Mouse (Mus musculus): ENCODE data around the gene Spaar.

Gene Spaar

DNA sequence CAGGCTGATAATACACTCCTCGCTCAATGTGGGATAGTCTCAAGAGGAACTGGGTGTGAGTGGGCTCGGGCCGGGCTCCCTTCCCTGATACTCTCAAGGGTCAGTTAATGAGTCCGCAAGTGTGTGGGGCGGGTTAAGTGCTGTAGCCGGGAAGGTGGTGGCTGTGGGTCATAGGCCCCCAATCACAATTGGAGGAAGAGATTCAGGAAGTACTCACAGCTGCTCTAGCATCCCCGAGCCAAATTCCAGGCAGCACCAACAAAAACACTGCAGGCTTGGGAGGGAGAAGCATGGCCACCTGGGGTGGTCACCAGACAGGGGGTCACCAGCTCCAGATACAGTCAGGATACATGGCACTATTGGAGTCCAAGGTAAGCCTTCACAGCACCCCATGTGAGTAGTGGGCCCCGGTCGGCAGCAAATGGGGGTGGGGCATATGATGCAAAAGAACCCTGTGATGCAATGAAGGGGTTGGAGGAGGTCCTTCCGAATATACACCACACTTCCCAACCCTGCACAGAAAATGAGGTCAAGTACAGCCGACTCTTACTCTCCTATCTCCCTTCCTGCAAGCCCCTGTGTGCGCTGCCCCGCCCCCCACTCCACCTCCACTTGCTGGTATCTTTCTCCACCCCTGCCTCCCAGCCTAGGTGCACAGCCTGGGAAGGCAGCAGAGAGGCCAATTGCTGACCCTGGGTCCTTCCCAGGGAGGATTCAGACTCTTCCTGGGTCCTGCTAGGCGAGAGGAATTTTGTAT is at the start of gene Spaar:
Gene Spaar (plus strand): TSS at position 241 of the 757 bp plus-strand sequence.
- DNase-seq, result no peak

DNA sequence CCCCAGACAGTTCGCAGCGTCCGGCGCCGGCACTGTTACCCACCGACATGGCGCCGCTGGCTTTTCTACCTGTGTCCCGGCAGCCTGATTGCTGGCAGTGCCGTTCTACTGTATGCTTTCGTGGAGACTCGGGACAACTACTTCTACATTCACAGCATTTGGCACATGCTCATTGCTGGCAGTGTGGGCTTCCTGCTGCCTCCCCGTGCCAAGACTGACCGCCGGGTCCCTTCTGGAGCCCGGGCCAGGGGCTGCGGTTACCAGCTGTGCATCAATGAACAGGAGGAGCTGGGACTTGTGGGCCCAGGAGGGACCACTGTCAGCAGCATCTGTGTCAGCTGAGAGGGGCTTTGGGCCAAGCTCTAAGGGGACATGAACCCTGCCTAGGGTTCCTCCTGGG is 39.8 kb upstream of the Spaar start:
- no peak for DNase-seq

DNA sequence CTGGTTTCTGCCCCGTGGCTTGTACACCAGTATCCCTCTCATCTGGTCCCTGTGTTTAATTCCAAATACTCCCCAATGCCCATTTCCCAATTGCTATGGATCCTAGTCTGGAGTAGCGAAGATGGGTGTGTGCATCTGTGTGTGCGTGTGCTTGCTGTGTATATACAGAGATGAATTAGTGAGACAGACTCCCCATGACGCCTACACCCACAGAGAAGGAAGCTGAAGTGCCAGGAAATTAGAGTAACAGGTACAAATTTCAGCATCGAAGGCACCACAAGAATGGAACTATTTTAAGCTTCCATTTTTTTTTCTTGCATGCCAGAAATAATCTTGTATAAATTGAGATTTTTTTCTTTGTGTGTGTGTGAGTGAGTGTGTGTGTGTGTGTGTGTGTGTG is 38.8 kb upstream of the Spaar start:
- no peak for DNase-seq

DNA sequence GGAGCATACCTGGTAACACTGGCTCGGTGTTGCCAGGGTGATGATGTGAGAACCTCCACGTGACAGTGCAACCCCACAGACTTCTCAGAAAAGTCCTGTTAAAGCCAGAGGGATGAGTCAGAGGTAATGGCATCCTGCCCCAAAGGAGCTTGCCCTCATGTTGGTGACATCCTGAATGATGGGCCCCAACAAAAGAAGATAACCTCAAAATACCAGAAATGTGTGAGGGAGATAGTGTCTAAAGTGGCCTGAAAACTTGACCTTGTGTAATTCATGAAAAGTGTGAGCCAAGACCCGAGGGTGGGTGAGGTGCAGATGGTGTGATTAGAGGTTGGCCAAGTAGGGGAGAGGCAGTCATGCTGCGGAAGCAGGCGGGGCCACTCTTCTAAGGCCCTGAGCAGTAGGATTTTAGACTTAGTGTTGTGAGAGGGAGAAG is 36.0 kb upstream of the Spaar start:
- DNase-seq, result no peak

DNA sequence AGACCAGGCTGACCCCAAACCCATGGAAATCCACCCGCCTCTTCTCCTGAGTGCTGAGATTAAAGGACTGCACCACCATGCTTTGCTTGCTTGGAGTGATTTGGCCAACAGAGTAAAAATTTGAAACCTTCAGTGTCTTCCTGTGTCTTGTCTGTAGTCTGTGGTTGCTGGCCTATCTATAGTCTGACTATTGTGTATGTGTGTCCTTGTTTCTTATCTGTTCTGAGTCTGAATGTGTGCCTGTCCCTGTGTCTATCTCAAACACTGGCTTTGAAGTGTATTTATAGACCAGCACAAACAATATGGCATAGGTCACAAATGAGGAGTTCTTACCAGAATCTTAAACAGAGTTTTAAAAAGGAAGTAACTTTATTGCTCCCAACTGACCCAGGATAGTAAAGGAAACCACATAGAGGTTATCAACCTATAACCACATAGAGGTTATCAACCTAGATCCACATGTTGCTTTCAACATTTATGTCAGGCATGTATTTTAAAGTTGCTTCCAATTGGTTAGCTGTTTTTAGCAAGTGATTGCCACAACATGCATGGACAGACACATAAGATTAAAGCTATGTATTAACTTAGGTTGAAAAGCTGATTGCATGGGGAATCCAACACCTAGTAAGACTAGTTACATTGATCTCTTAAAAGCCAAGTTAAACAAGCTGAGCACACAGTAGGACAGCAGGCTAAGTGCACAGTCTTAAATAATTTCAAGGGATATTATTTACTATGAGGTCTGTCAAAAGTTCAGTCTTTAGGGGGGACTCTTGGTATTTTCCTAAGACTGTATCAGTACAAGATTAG is 35.2 kb upstream of the Spaar start:
- DNase-seq, result no peak

DNA sequence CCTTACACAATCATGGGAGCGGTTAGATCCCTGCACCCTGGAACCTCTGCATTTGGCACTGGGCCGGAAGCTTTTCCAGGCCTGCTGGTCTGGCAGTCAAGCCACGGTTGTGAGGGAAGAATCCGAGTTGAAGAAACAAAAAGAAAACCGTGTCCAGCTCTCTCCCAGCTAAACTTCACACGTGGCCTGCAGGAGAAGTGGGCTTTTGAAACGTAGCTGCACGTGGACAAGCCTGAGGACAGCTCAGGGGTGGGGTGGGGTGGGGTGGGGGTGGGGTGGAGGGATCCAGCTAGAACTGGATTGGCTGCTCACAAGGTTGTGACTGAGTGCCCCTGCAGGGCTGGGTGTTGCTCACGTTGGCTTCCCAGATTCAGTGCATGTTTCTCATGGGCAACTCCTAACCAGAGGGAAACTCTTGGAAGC is 34.6 kb upstream of the Spaar start:
- DNase-seq, result peak; percentile 24

DNA sequence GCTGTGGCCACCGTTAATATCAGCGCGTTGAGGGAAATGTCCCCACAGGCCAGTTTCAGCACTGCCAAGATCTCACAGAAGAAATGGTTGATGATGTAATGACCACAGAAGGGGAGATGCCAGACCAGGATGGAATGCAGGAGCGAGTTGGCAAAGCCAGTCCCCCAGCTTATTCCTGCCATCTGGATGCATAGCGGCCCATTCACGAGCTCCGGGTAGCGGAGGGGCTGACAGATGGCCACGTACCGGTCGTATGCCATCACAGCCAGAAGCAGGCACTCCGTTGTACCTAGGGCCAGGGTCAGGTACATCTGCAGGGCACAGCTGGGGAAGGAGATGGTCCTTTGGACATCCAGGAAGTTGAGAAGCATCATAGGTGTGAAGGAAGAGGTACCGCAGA is 33.3 kb upstream of the Spaar start:
- DNase-seq, result no peak

DNA sequence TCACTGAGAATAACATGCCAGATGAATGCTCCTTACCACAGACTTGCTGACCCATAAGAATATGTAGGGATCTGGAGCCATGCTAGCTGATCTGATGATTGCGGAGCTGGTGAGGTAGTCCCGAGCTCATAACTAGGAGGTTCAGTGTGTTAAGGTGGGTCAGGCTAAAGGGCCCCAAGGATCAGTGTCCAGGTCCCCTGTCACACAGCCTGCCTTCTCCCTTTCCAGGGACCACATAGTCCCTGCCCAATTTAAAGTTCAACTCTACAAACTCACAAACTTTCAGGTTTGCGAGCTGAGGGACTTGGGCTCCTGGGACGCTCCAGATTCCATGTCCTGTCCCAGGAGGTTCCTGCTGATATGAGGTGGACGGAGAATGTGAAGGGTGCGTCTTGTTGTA is 29.1 kb upstream of the Spaar start, which contains the start of gene Olfr70:
Gene Olfr70 (minus strand): TSS at position 101 of the 400 bp plus-strand sequence.
- DNase-seq, result no peak

DNA sequence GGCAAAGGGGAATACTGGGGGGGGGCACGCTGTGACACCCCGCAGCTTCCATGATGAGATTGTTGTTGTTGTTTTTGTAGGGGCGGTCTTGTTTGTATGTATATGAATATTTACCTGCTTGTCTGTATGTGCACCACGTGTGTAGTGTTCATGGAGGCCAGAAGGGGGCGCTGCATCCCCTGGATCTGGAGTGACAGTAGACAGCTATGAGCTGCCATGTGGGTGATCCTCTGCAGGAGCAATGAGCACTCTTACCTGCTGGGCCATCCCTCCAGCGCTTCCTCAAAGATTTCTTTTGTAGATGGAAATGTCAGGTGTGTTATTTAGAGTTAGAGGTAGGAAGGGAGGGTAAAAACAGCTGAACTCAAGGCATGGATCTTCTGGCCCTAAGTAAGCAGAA is 26.4 kb upstream of the Spaar start:
- DNase-seq, result no peak

DNA sequence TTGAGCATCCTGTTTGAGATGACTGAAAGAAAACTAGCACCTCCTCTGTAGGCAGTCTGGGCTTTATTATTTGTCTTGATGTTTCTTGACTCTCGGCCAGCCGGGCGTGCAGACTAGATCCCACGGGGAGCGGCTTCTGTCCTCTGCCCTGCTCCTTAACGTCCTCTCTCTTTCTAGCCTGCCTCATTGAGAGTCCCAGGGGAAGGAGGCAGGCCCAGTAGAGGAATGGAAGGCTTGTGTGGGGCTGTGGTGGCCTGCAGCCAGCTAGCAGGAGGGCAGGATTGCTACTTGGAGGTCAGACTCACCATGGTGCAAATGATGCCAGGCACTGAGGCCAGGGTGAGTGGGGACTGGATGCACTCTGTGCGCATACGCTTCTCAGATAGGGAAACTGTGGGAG is 26.0 kb upstream of the Spaar start:
- no peak for DNase-seq

DNA sequence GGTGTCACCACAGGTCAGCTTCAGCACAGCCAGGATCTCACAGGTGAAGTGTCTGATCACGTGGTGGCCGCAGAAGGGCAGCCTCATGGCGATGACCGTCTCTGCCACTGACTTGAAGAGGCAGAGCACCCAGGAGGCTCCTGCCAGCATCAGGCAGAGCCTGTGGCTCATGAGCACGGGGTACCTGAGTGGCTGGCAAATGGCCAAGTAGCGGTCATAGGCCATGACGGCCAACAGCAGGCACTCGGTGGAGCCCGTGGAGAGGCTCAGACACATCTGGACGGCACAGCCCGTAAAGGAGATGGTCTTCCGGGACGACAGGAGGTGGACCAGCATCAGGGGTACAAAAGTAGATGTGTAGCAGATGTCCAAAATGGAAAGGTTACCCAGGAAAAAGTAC is 23.8 kb upstream of the Spaar start:
- no peak for DNase-seq

DNA sequence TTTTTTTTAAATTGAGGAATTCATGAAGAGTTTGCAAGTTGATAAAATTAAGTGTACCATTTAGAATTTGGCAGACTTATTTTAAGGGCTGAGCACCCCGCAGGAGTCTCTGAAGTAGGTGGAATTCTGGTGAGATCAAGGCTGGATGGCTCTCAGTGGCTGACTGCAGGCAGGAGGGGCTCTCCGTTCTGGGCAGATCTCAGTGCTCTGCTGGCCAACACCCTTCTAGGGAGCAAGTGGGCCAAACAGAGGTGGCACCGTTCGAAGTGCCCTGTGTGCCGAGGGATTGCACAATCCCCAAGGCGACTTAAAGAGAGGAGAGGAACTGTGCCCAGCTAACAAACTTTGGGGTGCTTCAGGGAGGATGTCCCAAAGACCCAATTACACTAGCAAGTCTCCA is 20.0 kb upstream of the Spaar start, which contains the start of gene Olfr71:
Gene Olfr71 (minus strand): TSS at position 387 of the 400 bp plus-strand sequence.
- no peak for DNase-seq

DNA sequence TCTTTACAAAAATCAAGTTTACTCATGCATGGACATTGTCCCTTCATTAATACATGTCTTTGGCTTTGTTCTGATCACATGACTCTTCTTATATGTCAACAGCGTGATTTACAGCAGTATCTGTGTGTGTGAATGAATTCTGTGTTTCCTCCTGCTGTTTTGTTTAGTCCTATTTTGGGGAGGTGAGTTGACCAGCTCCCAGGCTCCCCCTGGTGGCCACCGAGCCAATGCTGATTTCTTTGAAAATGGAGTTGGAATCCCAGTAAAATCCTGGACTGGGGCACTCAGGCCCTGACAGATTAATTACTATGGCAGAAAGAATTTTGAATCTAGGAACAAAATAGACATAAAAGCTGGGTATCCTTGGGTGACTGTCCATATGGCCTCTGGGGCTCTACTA is 18.0 kb upstream of the Spaar start:
- DNase-seq, result peak; percentile 93

DNA sequence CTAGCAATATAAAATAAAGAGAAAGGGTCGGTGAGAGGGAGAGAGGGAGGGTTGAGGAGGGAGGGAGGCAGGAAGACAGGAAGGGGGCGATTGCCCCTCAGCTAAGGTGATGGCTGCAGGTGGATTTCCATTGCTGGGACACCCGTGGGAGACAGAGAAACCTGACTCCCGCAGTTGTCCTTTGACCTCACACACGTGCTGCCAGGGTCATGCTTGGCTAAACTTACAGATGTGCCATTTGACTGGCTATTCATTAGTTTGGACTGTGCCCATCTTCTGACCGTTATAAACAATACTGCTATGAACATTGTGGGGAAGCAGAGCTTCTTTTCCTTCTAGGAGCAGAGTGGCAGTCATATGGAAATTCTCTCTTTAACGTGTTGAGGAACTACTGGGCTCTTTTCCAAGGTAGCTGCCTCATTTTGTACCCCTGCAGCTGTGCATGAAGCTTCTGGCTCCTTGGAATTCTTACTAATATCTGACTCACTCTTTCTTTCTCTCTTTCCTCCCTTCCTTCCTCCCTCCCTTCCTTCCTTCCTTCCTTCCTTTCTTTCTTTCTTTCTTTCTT is 16.1 kb upstream of the Spaar start:
- DNase-seq, result no peak

DNA sequence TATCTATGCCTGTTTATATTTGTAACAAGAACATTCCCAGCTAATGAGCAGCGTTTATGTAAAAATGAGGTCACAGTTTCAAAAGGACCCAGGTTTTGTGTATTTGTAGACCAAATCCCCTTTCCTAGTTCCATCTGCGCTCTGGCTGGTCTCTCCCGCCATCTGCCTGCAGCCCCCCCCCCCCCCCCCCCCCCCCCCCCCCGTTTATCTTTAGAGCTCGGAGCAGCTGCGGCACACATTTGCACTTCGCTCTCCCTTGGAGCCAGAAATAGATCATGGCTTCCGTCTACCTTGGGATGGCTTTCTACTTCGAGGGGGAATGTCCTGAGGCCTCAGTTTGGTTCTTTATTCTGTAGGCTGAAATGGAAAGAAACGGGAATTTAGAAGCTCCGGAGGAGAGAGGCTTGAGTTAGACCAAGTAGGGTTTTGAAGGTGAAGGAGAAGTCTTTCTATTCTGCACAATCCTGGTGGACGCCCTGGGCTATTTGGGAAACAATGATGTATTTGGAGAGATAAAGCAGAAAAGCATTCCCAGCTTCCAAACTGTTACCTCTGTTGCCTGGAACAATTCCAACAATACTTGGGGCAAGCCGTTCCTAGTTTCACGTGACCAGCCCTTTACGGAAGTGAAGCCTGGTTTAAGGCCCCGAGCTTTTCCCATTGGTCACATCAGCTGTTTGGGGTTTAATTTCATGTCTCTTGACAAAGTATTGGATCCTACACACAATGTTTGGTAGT is 9.2 kb upstream of the Spaar start:
- DNase-seq, result no peak

DNA sequence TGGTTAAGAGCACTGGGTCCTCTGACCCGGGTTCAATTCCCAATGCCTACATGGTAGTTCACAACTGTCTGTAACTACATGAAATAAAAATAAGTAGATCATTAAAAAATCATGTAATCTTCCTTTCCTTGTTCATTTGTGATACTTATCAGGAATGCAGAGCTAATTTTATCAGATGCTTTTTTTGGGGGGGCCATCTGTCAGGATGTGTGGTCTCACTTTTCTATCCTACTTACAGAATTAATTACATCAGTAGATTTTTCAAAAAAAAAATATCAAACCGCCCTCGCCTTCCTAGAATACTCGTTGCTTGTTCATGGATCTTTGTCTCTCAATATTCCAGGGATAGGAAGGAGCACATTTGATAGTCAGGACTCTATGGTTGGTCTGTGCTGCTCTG is 7.6 kb upstream of the Spaar start:
- no peak for DNase-seq

DNA sequence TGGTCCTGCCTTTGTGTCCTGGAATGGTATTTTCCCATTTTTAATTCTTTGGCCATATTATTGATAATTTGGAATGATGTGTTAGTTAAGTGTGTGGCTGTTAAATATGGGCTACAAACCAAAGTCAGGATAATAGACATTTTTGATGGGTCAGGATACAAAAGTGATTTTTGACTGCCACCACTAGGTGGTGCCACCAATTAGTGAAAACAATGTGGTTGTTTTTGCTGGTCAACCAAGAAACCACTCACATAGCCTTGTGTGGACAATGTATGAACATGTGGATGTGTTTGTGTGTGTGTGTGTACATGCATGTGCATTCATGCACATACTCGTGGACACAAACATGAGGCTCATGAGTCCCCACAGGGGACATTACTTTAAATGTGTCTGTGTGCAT is 5.1 kb upstream of the Spaar start:
- DNase-seq, result no peak

DNA sequence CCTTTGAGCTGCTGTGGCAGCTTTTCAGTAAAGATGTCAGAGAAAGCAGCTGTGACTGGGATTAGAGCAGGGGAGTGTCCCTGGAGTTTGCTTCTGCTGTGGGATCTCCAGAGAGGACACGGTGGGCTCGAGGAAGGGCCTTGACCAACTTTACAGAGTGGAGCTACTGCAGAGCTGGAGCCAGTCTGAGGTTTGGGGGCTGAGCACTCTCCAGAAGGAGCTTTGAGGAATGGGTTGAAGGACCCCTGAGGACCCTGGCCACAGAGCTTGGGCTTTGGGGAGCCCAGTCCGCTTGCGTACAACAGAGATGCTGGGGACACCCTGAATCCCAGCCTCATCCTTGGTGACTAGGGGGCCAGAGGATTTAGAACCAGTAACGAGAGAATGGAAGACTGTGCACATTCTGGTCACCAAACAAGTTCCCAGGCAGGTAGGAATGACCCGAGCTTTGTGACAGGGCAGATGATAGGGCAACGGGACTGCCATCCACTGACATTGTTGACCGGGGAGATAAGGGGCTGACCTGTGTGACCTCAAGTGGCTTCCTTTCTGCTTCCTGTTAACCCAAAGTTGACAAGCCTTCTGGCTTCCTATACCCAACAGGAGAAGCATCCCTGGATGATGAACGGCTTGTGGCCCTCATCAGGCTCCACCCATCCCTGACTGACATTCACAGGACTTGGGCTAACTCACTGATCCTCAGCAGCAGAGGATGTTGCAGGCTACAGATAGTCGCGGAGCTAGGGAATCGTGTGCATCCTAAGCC is 3.4 kb upstream of the Spaar start:
- no peak for DNase-seq

DNA sequence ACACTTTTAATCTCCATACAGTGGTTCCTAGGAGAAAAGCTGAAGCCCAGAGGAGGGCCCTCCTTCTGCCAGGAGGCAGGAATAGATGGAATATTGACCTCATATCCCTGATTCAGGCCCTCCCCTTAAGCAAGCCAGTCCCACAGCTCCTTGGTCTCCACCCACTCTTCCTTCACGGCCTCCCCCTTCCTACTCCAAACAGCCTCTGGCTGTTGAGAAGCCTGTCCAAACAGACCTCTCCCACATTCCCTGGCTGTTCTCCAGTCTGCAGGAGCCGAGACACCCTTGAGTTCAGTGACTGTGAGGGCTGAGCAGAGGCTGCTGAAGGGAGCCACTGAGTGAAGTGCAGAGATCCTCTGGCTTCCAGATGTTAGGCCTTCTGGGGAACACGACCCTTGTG is 2.8 kb upstream of the Spaar start, which contains the start of gene Hrct1:
Gene Hrct1 (plus strand): TSS at position 194 of the 400 bp plus-strand sequence.
- DNase-seq, result no peak

DNA sequence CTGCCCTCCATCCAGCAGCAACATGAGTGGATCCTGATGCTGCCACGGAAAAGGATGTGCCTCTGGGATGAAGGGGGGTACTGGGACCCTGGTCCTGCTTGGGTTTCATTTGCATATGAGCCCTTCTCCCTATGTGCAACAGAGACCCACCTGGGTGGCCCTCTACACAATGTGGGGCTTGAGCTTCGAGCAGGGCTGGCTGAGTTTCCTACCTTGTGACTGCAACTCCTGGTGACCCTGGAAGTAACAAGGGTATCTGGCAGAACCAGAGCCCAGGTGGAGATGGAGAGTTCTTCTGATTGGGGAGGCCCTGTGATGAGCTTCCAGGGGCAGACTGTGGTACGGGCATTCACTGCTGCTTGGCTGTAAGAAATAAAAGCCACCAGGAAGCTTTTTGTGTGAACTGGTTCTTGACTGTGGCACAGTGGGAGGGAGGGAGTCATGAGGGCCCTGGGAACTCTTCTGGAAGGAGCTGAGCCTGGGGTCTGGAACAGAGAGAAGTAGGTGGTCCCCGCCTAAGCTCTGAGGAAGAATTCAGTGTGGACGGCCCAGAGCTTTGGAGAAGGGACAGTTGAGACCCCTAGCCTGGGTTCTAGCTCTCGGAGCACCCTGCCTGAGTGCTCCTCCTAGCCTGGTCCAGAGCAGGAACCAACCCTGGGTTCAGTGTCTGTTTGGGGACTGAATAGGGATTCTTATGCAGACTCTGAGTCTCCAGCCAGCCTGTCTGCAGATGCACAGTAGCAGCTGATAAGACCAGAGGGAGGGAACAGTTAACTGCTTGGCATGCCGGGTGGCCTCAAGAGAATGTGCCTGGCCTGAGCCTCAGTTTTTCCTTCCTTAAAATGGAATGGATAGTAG is 1.9 kb upstream of the Spaar start:
- DNase-seq, result no peak

DNA sequence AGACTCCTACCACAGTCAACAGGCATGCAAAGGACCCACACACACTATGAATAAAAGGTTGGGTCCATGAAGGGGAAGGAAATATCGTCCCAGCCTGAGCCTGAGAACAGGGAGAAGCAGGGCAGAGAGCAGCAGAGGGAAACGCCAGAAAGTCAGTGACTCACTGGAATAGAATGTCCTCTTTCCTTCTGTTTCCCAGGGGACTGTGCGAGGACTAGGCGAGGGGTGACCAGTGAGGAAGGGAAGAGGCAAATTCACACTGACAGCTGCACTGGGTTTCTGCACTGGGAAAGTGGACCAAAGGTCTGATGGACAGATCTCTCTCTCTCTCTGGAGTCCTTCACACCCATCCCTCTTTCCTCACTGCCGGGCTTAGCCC is 1.3 kb upstream of the Spaar start:
- DNase-seq, result no peak
